Mouse (Mus musculus): ENCODE data around the gene Arl14. TPM values are rescaled to one million over a fixed set of nuclear protein-coding genes. Genes with fewer than 3 reads are reported as not detected.

Gene Arl14
- total RNA-seq (2021) = not detected
- long read RNA-seq, experiment 1 = 0 reads
- long read RNA-seq, experiment 2 = 0 reads

DNA sequence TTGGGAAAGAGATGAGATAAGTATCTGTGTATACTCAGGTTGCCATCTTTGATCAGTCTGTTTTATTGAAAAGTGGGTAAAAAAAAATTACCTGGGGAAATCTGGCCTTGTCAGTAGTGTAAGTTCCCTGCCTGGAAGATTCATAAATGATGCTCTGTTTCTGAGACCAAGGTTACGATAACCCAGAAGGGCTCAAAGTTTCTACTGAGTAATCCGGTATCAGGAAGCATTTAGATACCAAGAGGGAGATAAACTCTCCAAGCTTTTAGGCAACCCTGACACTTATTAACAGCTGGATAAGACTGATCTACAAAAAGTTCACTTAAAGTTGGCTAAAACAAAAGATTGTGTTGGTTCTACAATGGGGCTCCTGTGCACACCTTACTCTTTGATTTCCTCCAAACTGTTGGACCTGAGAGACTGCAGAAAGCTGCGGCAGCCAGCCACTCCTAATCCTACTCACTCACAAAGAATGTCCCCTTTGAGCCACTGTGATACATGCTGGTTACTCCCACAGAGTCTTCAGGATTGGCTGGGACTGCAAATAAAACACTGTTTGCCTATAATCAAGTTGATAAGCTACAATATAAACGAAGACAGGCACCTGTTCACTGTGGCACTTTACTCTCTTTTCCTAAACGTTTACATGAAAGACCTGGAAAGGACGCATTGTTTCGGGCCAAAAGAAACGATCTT lies at the start of gene Arl14:
TSS of gene Arl14 (plus strand) at position 614 of the 696 bp plus-strand sequence.
- no peak for DNase-seq (ENCODE audit: low spot score in 2 of 2)

DNA sequence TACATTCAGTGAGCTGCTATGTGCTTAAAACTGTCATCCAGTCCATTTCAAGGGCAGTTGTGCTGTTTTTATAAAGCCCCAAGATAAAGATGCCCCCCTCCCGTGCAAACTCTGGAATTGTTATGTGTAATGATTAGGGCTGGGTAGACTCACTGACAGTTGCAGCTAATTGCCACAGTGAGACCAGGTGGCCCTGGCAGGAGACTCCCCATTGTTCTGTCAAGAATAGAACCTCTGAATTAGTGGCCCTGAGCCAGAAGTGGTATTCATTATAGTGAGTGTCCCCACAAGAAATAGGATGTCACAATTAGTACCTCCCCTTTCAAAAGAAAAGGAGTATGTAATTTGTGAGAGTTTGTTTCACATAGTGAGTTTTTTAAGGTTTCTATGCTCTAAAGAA lies 47.0 kb upstream of the Arl14 start:
- DNase-seq (ENCODE audit: low spot score in 2 of 2) = no peak

DNA sequence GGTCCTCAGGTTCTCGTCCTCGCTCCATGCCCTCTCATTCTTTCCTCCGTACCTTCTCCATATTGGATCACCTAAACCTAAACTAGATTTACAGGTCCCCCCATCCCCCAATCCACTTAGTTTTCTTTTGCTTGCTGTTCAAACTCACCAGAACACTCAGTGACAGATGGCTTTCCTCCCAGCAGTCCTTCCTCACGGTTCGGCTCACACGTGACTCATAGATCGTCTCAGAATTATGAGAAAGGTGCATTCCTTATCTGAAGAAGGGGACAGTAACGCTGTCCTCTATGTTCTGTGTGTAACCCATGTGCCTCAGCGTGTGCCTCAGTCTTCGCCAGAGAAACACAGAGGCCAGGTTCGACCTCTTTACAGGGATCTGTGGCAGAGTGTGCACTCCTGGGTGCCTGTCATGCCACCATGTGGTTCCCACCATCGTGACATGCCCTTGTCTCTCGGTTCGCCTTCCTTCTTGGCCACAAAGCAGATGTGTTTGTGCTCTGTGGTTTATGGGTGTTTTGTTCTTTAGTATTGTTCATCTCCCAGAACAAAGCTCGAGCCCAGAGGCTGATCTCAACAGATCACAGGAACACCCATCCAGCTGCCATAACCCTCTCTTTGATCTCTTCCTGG lies 44.9 kb upstream of the Arl14 start:
- no peak for DNase-seq (ENCODE audit: low spot score in 2 of 2)

- no peak for DNase-seq (ENCODE audit: low spot score in 2 of 2)
Measured at GRCm38 (mm10) chr3:69177914-69178313, 44.3 kb upstream of the Arl14 start.

DNA sequence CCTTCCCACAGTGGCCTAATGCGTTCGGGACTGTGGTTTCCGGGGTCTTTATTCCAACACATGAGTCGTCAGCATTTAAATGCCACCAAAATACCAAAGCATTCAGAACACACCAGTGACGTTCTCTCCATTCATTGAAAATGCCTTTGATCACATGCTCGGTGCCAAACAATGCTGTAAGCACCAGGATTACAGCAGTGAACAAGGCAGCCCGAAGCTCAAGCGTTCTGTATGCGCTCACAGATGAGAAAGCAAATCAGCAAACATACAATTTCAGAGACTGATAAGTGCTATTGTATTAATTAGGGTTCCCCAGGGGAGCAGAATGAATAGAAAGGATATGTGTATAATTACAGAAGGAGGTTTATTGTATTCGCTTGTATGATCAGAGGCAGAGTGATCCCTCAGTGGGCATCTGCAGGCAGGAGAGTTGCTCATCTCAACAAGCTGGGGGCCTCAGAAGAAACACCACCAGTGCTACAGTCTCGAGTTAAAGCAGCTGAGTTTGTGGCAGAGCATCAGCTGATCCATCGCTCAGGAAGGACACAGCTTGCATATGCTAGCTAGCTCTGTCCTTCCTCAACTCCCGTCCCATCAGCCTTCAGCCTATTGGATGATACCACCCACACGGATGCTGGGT lies 43.7 kb upstream of the Arl14 start:
- DNase-seq (ENCODE audit: low spot score in 2 of 2) = no peak

GRCm38 (mm10) chr3:69181531-69181930 lies 40.7 kb upstream of the Arl14 start:
- DNase-seq (ENCODE audit: low spot score in 2 of 2) = no peak

- no peak for DNase-seq (ENCODE audit: low spot score in 2 of 2)
Measured at GRCm38 (mm10) chr3:69182225-69182624, 40.0 kb upstream of the Arl14 start.

GRCm38 (mm10) chr3:69185244-69185643 lies 37.0 kb upstream of the Arl14 start:
- no peak for DNase-seq (ENCODE audit: low spot score in 2 of 2)

DNA sequence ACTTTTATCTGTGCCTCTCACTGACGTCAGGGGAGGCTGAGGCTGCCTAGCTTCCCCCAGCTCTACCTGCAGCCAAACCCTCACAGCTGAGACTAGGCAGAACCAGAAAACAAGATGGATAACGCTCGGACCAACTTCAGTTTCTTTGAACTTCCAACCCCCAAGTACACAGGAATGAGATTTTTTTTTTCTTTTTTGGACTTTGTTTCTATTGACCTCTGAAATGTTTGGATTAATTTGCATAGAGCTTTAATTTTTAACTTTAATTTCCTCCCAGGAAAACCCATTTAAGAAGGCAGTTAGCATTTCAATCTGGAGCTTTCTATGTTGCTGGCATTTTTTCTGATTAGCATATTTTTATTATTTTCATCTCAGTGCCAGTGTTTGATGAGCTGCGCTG lies 36.2 kb upstream of the Arl14 start:
- no peak for DNase-seq (ENCODE audit: low spot score in 2 of 2)

DNA sequence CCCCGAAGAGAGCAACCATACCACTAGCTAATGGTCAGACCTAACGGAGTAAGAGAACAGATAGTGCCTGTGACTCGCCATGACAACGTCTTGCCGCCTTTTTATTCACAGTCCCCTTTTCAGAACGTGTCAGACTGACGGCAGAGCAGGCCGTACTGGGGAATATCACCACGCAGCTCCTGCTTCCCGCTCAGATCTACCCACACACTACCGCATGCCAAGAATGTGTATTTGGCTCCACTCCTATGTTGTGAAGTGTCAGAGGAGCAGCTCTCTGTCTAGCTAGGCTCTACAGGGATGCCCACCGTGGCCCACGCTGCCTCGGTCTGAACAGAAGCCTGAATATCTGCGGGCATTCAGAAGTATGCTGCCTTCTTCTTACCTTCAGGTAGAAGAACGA lies 35.6 kb upstream of the Arl14 start:
- no peak for DNase-seq (ENCODE audit: low spot score in 2 of 2)

DNA sequence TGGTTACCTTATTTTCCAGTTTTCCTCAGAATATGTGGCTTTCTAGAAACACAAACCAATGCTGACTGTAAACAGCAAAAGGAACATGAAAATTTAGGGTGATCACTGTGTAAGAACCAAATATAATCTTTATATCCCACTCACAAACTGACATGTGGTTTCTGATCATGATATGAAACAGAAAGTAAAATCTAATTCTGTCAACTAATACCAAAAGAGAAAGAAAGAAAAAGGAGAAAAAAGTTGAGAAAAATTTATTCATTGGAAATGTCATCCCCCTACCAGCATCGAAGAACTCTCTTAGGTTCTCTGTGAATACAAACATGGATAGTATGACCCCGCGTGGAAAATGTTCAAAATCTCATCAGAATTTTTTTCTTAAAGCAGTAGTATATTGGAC lies 29.2 kb upstream of the Arl14 start:
- DNase-seq (ENCODE audit: low spot score in 2 of 2) = no peak

- DNase-seq (ENCODE audit: low spot score in 2 of 2) = no peak
Measured at GRCm38 (mm10) chr3:69194496-69194895, 27.7 kb upstream of the Arl14 start.

GRCm38 (mm10) chr3:69195251-69195650 lies 27.0 kb upstream of the Arl14 start:
- DNase-seq (ENCODE audit: low spot score in 2 of 2) = no peak

GRCm38 (mm10) chr3:69198098-69198497 lies 24.1 kb upstream of the Arl14 start:
- no peak for DNase-seq (ENCODE audit: low spot score in 2 of 2)

DNA sequence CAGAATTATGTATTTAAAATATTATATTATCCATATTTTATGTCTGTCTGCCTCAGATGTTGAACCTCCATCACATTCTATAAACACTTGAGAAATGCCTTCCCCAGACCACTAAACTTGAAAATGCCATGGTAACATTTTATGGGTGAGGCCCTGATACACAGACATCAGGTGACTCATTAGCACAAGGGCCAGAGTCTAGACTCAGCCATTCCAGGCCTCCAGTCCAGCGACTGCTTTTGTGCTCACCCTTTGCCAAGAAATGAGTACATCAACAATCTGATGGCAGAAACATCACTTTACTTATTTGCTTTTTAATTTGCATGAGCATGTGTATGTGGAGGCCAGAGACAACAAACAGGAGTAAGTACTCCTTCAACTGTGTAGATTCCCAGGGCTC lies 22.0 kb upstream of the Arl14 start:
- no peak for DNase-seq (ENCODE audit: low spot score in 2 of 2)

DNA sequence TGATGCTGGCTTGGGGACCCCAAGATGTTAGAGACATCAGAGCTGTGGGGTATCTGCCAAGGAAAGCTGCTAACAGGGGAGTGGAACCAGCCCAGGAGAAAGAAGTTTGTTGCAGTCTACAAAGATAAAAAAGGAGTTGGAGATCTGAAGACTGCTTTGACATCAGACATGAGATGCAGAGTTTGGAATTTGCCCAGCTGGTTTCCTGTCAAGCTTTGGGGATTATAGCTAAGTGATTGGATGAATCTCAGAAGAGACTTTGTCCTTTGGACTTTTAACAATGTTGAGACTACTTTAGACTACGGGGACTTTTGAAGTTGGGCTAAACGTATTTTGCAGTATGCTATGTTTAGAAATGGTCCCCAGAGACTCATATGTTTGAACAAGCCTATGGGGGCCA lies 21.0 kb upstream of the Arl14 start:
- no peak for DNase-seq (ENCODE audit: low spot score in 2 of 2)

- DNase-seq (ENCODE audit: low spot score in 2 of 2) = no peak
Measured at GRCm38 (mm10) chr3:69202876-69203275, 19.3 kb upstream of the Arl14 start.

DNA sequence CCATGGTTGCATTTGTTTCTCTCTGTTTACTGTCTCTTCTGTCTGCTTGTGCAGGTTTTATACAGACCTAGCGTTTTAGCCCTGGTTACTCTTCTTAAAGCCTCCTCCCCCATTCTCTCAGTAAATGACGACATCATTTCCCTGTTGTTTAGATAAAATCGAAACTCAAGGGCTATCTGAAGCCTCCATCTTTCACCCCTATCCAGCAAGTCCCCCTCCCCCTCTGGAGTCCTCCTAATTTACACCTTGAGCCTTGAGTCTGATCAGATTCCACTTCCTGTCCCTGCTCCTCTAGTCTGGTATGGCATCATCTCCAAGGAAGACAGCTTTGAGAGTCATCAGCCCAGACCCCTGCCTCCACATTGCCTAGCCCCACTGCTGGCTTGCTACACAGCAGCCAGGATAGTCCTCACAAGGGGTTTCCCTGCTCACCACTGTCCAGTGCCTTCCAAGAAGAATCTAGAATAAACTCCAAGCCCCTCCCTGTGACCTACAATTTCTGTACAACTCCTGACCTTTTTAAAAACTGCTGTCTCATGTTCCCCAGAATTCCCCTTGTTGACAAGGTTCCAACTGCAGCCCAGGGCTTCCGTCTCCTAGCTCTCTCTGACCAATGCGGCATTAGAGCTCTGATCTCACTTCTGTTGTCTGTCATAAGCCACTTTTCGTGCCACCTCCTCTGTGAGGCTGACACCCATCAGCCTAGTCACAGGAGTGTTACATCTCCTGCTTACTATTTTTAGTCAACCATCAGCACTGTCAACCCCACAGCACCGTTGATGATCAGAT lies 16.8 kb upstream of the Arl14 start:
- DNase-seq (ENCODE audit: low spot score in 2 of 2) = no peak

GRCm38 (mm10) chr3:69206193-69206893 lies 15.9 kb upstream of the Arl14 start:
- no peak for DNase-seq (ENCODE audit: low spot score in 2 of 2)

DNA sequence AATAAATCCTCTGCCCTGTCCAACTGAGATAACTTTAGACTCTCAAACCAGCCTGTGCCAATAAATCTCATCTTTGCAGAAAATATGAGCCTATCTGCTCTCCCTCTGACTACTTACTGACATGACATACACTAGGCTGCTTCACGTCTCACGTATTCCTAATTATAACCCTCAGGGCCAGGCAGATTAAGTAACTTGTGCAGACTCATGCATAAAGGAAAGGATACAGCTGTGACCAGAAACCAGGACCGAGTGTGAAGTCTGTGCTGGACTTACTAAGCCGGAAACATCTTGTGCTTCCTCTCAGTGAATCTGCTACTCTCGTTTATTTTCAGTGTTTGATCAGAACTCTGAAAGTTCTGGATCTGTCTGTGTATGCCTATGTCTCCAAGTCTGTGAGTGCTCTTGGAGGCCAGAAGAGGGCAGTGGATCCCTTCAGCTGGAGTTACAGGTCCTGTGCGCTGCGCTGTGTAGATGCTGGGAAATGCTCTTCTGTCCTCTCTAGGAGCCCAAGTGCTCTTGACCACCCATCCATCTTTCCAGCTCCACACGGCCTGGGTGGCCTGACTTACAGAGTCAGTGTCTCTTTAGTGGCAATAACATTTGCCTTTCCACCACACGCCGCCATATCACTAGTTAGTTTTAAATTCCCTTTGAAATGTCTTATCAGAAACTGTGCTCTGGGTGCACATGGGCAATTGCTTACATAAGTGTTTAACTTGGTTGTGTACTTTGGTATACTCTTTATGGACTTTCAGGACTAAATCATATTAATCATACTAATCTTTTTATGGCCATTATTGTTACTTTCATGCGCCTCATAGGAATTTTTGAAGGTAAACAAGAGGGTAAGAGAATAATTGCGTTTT lies 13.5 kb upstream of the Arl14 start:
- no peak for DNase-seq (ENCODE audit: low spot score in 2 of 2)
